Mouse (Mus musculus) gastrocnemius, adult 2 months (tissue): ENCODE measurements around the gene Ctf1. TPM values are rescaled to one million over a fixed set of nuclear protein-coding genes. Genes with fewer than 3 reads are reported as not detected.

Experiments
- DNase-seq: peaks from one replicate; pipeline ENCODE4 v3.0.0; 2022
- H3K27ac ChIP-seq: fragments of 200-600 bp; 2 replicates; pipeline ENCODE4 v1.8.1; 2022; ENCODE audit warnings: mild to moderate bottlenecking
- H3K4me3 ChIP-seq: fragments of 200-600 bp; 2 replicates; pipeline ENCODE4 v1.8.1; 2022; ENCODE audit warnings: mild to moderate bottlenecking, moderate library complexity
- CTCF ChIP-seq: fragments of 200-600 bp; IDR thresholded peaks from 2 replicates; pipeline ENCODE4 v1.8.1; 2022; ENCODE audit warnings: antibody characterized with exemption, mild to moderate bottlenecking, moderate library complexity
- intact Hi-C: fragments of 180-260 bp; cut with DNase I; formaldehyde crosslinking; loops from one replicate; pipeline ENCODE4 v1.15.1; 2025
- total RNA-seq, 2 experiments: library from RNA; stranded (reverse); gene quantifications; 2 replicates each; pipeline ENCODE4 v1.2.3; 2021

Ctf1 gene
- total RNA-seq, 2 experiments from 2014 or later, result 16.8 to 18.1 TPM

DNA sequence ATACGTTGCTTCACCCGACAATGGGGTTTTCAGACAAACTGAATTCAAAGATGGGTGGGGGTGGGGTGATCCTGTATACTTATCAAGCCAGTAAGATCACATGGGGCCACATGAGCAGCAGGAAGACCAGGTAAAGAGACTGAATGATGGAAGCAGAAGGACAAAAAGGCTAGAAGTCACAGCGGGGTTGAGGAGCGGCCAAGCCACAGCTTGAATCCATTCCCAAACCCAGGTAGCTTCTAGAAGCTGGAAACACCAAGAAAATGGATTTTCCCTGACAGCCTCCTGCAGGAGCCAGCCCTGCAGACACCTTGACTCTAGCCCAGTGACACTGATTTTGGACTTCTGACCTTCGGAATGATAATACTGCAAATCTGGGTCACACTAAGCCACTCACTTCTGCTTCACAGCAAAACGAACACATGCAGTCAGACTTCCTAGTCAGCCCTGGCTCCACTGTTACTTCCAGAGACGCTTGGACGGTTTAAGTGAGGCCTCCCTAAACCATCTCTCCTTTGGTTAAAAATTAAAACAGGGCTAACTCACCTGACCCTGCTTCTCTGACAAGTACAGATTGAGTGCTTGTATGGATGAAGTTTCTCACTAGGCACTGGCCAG, 8.9 kb upstream of the Ctf1 start:
- intact Hi-C loops, result no loop called here
- no peak overlapping the region for H3K4me3 ChIP-seq

DNA sequence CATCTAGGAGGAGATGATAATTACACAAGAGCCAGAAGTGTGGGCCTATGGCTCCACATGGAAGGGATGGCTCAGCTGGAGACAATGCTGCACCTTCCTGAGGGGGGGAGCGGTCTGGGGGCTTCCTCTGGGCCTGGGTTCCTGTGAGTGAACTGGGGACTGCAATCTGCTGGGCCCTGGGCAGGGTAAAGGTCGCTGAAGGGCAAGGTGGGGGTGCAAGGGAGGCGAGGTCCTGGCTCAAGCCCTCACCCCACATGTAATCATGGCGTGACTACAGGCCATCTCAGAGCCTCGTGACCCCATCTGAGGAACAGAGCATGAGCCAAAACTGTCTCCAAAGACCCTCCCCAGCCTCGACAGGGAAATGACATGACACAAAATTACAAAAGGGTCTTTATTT, 7.9 kb upstream of the Ctf1 start:
- intact Hi-C loops, result no loop called here
- DNase-seq, result peak; percentile 13
- no peak overlapping the region for H3K4me3 ChIP-seq
- TF ChIP-seq CTCF, result no peak
- no peak overlapping the region for H3K27ac ChIP-seq

More for the DNA sequence above, 8.9 kb upstream of the Ctf1 start:
- no peak for TF ChIP-seq CTCF
- peak; percentile 3 for DNase-seq
- H3K27ac ChIP-seq, result no peak overlapping the region

DNA sequence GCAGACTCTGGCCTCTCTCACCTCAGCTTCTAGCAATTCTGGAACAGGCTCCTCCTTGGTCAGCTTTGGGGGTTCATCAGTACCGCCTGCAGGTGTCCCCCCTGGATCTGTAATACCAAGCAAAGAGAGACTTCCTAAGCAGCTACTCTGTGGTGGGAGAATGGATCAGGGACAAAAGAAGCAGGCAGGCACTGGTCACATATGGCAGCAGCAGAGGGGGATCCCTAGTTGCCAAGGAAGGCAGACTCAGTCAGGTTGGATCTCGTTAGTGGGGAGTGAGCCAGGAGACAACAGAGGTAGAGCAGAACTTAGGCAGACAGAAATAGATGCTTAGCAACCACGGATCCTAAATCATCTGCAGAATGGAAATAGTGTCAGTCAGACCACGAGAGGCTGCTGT, 6.8 kb upstream of the Ctf1 start:
- intact Hi-C loops, result no loop called here
- H3K4me3 ChIP-seq, result no peak overlapping the region
- DNase-seq, result peak; percentile 15
- TF ChIP-seq CTCF, result no peak
- no peak overlapping the region for H3K27ac ChIP-seq

DNA sequence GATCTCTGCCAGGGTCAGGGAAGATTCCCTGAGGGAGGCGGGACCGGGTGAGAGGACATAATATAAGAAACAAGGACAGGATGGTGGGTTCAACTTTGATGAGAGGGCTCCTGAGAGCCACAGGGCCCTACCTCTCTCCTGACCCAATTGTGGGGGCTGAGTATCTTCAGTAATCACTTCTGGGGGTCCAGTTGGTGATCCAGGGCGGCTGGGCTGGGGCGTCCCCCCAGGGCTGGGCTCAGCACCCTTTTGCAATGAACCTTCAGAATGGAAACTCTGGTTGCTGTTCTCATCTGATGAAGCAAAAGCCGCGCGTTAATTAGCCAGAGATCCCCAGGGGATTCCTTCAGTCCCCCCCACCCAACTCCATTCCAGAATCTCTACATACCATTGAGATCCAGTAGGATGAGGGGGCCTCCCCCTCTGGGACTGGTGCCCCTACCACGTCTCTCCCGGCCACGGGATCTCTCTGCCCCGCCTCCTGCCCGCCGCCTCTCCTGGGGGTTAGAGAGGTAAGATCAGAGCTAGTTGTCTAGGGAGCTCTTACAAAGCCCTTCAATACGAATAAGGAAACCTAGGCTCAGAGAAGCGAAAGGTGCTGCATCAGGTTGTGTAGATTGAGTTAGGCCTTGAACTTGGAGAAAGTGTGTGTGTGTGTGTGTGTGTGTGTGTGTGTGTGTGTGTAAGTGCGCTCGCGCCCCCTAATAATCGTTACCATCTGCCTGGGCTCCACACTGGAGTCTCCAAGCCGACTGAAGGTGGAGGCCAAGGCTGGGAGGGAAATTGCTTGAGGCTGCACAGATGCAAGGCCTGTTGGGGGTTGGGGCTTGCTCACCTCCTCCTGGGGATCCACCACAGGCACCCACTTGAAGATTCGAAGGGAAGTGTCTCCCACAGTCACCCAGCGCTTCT, 5.2 kb upstream of the Ctf1 start:
- DNase-seq, result peak; percentile 29
- Histone ChIP-seq H3K27ac (peak overlapping the region; percentile 96), H3K4me3 (peak overlapping the region; percentile 96)
- no peak for TF ChIP-seq CTCF
- intact Hi-C loops, result no loop called here

DNA sequence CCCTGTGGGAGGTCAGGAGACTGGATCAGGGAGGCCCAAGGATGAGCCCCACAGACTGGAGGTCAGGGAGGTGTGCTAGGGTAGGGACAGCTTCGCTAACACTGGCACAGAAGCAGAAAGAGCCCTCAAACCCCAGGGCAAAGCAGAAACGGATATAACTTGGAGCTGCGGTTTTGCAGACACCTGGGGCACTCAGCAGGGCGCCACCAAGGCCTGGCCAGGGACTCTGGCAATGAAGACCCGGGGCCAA, 4.7 kb upstream of the Ctf1 start:
- Histone ChIP-seq H3K4me3 (peak overlapping the region; percentile 96), H3K27ac (peak overlapping the region; percentile 96)
- no peak for DNase-seq
- TF ChIP-seq CTCF, result no peak
- intact Hi-C loops, result loop anchor here (1.0 to 2.0 kb wide), 2 partner anchors 17 to 33 kb away; no protein-coding TSS in a partner anchor

DNA sequence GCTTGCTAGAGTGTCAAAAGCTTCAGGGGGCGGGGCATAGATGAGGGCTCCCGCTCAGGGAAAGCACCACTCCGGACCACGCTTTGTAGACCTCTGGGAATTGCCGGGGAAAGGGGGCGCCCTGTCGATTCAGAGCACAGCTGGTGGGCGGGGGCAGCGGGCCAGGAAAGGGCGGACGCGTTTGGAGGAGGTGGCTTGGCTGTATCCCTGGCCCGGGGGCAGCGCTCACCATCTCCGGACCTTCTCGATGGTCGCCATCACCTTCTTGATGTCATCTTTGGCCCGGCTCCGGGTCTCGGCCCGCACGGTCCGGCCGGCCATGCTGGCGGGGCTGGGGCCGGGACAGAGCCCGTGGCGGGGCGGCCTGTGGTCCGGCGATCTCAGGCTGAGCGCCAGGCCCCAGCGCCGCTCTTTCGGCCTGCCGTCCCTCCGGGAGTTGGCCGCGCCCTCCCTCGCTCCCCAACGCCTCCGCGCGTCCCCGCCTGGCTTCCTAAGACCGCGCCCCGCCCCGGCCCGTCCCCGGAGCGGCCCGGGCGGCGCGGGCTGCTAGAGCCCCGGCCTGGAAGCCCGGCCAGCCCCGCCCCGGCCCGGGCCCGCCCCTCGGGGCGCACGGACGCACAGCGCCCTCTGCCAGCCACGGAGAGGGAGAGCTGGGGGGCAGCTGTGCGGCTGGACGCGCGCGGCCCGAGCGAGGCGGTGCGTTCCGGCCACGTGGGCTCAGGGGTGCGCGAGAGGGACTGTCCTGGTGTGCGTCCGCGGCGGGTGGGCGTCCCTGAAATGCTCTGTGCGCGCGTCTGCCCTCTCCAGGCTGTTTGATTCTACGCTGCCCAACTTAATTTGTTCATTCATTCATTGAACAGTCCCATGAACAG, 4.1 kb upstream of the Ctf1 start, which contains the start of gene Bcl7c:
Gene Bcl7c, minus strand, starts transcription at position 727 of the 872 bp plus-strand sequence.
- peak; percentile 95 for DNase-seq
- H3K27ac ChIP-seq, result peak within 1 kb of the TSS; percentile 96
- TF ChIP-seq CTCF, result peak; percentile 69
- intact Hi-C loops, result loop anchor here (1.0 to 2.0 kb wide), 2 partner anchors 18 to 33 kb away; no protein-coding TSS in a partner anchor
- peak within 1 kb of the TSS; percentile 96 for H3K4me3 ChIP-seq

DNA sequence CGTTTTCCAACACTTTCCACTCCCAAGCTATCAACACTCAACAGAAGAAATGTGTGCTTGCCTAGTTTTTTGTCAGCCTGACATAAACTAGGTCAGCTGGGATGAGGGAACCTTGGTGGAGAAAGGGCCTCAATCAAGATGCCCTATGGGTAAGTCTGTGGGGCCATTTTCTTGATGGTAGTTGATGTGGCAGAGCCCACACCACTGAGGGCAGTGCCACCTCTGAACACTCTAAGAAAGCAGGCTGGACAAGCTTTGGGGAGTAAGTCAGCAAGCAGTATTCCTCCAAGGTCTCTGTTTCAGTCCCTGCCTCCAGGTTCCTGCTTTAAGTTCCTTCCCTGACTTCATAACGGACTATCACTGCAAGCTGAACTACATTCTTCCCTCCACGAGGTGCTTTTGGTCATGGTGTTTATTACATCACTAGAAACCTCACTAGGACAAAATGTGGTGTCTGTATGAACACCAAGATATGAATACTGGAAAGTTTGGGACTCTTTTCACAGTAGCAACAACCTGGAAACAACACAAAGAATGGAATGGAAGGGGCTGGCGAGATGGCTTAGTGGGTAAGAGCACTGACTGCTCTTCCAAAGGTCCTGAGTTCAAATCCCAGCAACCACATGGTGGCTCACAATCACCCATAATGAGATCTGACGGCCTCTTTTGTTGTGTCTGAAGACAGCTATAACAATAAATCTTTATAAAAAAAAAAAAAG, 3.1 kb upstream of the Ctf1 start:
- peak; percentile 5 for DNase-seq
- intact Hi-C loops, result loop anchor here (2.0 kb wide), 1 partner anchor 19 kb away; no protein-coding TSS in a partner anchor
- H3K4me3 ChIP-seq, result peak overlapping the region; percentile 96
- peak overlapping the region; percentile 96 for H3K27ac ChIP-seq
- no peak for TF ChIP-seq CTCF

DNA sequence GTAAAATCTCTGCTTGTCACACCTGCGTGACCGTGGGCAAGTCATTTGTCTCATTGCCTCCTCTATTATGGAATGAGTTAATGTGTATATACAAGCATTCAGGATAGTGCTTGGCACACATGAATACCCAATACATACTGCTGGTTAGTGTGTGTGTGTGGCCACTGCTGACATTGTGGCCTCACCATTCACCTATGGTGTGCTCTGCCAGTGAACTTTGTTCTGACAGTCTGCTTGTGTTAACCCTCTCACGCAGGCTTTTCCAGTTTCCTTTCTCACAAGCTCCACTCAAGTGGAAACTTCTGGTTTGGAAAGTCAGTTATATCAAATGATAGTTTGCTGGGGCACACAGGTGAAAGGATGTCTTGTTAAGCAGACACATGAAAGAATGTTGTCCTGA, 1.5 kb upstream of the Ctf1 start:
- peak overlapping the region; percentile 97 for H3K27ac ChIP-seq
- intact Hi-C loops, result no loop called here
- H3K4me3 ChIP-seq, result no peak overlapping the region
- no peak for TF ChIP-seq CTCF
- peak; percentile 7 for DNase-seq

DNA sequence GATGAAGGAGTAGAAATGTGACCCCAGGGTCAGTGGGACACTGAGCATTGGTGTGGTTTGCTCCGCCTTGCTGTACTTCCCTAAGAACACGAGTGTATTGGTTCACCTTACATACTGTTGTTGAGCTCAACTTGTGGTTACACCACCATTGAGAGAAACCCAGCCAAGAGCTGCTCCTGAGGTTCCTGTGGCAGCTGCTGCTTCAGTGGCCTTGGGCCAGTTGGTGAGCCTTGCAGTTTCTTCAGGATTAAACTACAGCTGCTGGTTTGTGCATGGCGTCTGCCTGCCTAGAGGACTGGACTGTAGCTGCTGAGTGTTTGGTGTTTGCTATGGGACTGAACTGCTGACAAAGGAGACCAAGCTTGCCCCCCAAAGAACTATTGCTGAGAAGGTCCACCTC, 1.1 kb upstream of the Ctf1 start:
- H3K27ac ChIP-seq, result peak overlapping the region; percentile 97
- peak; percentile 64 for DNase-seq
- intact Hi-C loops, result no loop called here
- no peak for TF ChIP-seq CTCF
- peak overlapping the region; percentile 76 for H3K4me3 ChIP-seq

DNA sequence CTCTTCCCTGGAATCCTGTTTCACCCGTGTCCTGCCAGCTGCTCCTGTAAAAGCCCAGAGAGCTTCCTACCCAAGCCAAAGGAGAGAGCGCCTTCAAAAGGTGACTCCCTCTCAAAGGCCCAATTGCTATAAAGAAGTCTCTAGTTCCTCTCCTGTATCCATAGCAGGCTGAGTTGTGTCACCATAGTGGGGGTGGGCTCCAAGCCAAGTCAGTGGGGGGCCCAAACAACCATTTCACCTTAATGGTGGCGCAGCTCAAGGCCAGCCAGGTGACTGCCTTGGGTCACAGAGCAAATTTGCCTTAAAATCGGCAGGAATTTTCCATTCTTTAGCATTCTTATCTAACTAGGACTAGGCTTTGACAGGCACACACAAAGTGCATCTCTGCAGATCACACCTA, 2.3 kb downstream of the Ctf1 start:
- H3K4me3 ChIP-seq, result no peak overlapping the region
- no peak for TF ChIP-seq CTCF
- H3K27ac ChIP-seq, result no peak overlapping the region
- DNase-seq, result peak; percentile 14
- intact Hi-C loops, result no loop called here

DNA sequence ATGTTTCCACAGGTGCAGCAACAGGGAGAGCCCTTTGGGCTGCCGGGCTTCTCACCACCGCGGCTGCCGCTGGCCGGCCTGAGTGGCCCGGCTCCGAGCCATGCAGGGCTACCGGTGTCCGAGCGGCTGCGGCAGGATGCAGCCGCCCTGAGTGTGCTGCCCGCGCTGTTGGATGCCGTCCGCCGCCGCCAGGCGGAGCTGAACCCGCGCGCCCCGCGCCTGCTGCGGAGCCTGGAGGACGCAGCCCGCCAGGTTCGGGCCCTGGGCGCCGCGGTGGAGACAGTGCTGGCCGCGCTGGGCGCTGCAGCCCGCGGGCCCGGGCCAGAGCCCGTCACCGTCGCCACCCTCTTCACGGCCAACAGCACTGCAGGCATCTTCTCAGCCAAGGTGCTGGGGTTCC, 4.5 kb downstream of the Ctf1 start:
- H3K4me3 ChIP-seq, result peak overlapping the region; percentile 63
- DNase-seq, result peak; percentile 81
- peak overlapping the region; percentile 51 for H3K27ac ChIP-seq
- peak; percentile 73 for TF ChIP-seq CTCF
- intact Hi-C loops, result no loop called here

DNA sequence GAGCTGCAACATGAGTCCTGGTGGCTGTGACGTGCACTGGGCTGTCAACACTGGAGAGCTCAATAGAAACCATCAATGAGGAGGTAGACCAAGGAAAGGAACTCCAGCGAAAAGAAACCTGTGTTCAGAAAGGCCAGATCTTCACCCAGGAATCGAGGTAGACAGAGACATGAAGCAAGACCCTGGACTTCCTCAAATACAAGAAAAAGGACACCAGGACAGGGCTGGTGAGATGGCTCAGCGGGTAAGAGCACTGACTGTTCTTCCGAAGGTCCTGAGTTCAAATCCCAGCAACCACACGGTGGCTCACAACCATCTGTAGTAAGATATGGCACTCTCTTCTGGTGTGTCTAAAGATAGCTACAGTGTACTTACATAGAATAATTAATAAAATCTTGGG, 5.8 kb downstream of the Ctf1 start:
- intact Hi-C loops, result no loop called here
- no peak for TF ChIP-seq CTCF
- H3K27ac ChIP-seq, result no peak overlapping the region
- no peak for DNase-seq
- H3K4me3 ChIP-seq, result no peak overlapping the region
